Mouse (Mus musculus): ENCODE measurements around the gene Rab1b.
A peak's percentile ranks its signal among the peaks of the same experiment; 100 is the strongest.
"Not testable (repeated sequence)": the region's sequence is repeated elsewhere in the genome, so short reads cannot be mapped to it uniquely, and the experiment has no call there.

Rab1b gene

GRCm38 (mm10) chr19:5097521-5098362 is 9.1 kb downstream of the Rab1b start:
- no peak for DNase-seq

GRCm38 (mm10) chr19:5095887-5096474 is 10.9 kb downstream of the Rab1b start:
- no peak for DNase-seq

GRCm38 (mm10) chr19:5094746-5095417 is 12.0 kb downstream of the Rab1b start:
- no peak for DNase-seq

- DNase-seq, result peak; percentile 96
Measured at GRCm38 (mm10) chr19:5094243-5094632, 12.6 kb downstream of the Rab1b start.

- DNase-seq, result no peak
Measured at GRCm38 (mm10) chr19:5093481-5094242, 13.2 kb downstream of the Rab1b start.

- no peak for DNase-seq
Measured at GRCm38 (mm10) chr19:5092083-5092482, 14.8 kb downstream of the Rab1b start.

GRCm38 (mm10) chr19:5089324-5089723 is 17.5 kb downstream of the Rab1b start:
- no peak for DNase-seq

- peak; percentile 95 for DNase-seq
Measured at GRCm38 (mm10) chr19:5087884-5088728, 18.8 kb downstream of the Rab1b start, which contains the start of gene Yif1a. Gene Yif1a (plus strand): TSS chr19:5088538.

GRCm38 (mm10) chr19:5086533-5086932 is 20.3 kb downstream of the Rab1b start:
- not testable (repeated sequence) for DNase-seq

GRCm38 (mm10) chr19:5085145-5085863 is 21.6 kb downstream of the Rab1b start, which contains the start of gene Tmem151a:
Gene Tmem151a (minus strand): TSS chr19:5085531.
- no peak for DNase-seq

- no peak for DNase-seq
Measured at GRCm38 (mm10) chr19:5084834-5085144, 22.1 kb downstream of the Rab1b start.

GRCm38 (mm10) chr19:5083961-5084833 is 22.7 kb downstream of the Rab1b start:
- no peak for DNase-seq

- no peak for DNase-seq
Measured at GRCm38 (mm10) chr19:5082596-5082995, 24.3 kb downstream of the Rab1b start.

- no peak for DNase-seq
Measured at GRCm38 (mm10) chr19:5082005-5082404, 24.9 kb downstream of the Rab1b start.

GRCm38 (mm10) chr19:5079279-5079678 is 27.6 kb downstream of the Rab1b start:
- DNase-seq, result no peak

- DNase-seq, result no peak
Measured at GRCm38 (mm10) chr19:5073518-5073917, 33.4 kb downstream of the Rab1b start.

- peak; percentile 71 for DNase-seq
Measured at GRCm38 (mm10) chr19:5073028-5073427, 33.8 kb downstream of the Rab1b start.

GRCm38 (mm10) chr19:5072389-5073019 is 34.4 kb downstream of the Rab1b start:
- no peak for DNase-seq

GRCm38 (mm10) chr19:5071545-5072369 is 35.1 kb downstream of the Rab1b start:
- DNase-seq, result peak; percentile 41
